Mouse (Mus musculus): ENCODE measurements around the gene Rps6ka1. TPM values are rescaled to one million over a fixed set of nuclear protein-coding genes. Genes with fewer than 3 reads are reported as not detected.

Rps6ka1 gene
- polyA plus RNA-seq, 1 experiment = 93.6 TPM

DNA sequence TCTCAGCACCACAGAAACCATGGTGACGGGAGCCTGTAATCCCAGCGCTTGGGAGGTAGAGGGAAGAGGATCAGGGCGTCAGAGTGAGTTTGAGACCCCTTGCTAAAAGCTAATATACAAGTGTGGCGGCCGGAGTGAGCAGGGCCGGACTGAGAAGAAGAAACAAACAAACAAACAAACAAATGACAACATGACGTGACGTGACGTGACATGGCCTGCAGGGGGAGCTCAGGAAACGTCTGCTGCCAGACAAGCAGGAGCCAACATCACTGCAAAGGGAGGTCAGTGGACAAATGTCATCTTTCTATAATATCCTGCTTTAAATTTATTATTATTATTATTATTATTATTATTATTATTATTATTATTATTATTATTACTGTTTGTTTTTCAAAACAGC is 51.0 kb downstream of the Rps6ka1 start:
- Histone ChIP-seq H3K27me3 (ENCODE audit: control insufficient read depth, insufficient read depth, low read length) (no peaks in the 10 kb centered on the region), H3K27ac (ENCODE audit: insufficient read depth, low read length) (no peak overlapping the region), H3K4me3 (replicated peaks; ENCODE audit: insufficient read depth, low read depth, low read length) (no peak overlapping the region), H3K4me1 (ENCODE audit: control insufficient read depth, insufficient read depth, low read length) (no peaks in the 10 kb centered on the region)
- DNase-seq = peak; percentile 40 to 54
- 32% methylated on average over 10 of the region's 10 CpGs for WGBS
- no peak for TF ChIP-seq POLR2A (IDR thresholded peaks at IDR 0.05; ENCODE audit: borderline replicate concordance, insufficient read depth, low read length)
- peak; percentile 85 for TF ChIP-seq CTCF (IDR thresholded peaks at IDR 0.05; ENCODE audit: borderline replicate concordance, insufficient read depth, low read depth, low read length)

DNA sequence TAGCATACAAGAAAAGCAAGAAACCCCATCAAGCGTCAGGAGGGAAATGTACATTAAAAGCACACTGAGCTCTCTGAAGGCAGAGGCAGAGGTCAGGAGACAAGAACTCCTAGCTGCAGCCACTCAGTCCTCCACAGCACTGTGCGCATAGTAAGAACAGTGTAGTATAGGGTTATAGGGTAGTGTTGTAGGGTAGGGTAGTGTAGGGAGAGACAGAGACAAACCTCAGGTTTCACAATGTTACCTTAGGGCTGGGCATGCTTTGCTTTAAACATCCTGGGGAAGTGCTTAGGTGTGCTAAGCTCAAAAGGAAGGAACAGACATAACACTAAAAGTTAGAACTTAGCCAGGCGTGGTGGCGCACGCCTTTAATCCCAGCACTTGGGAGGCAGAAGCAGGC is 52.4 kb downstream of the Rps6ka1 start:
- WGBS = 93% methylated on average over 5 of the region's 5 CpGs
- TF ChIP-seq CTCF (IDR thresholded peaks at IDR 0.05; ENCODE audit: borderline replicate concordance, insufficient read depth, low read depth, low read length) = no peak
- no peak for TF ChIP-seq POLR2A (IDR thresholded peaks at IDR 0.05; ENCODE audit: borderline replicate concordance, insufficient read depth, low read length)

GRCm38 (mm10) chr4:133832945-133833874 is 54.4 kb downstream of the Rps6ka1 start:
- Histone ChIP-seq H3K27me3 (ENCODE audit: control insufficient read depth, insufficient read depth, low read length) (no peaks in the 10 kb centered on the region), H3K4me3 (replicated peaks; ENCODE audit: insufficient read depth, low read depth, low read length) (no peak overlapping the region), H3K4me1 (ENCODE audit: control insufficient read depth, insufficient read depth, low read length) (no peaks in the 10 kb centered on the region), H3K27ac (ENCODE audit: insufficient read depth, low read length) (no peak overlapping the region)
- TF ChIP-seq CTCF (IDR thresholded peaks at IDR 0.05; ENCODE audit: borderline replicate concordance, insufficient read depth, low read depth, low read length) (no peak), POLR2A (IDR thresholded peaks at IDR 0.05; ENCODE audit: borderline replicate concordance, insufficient read depth, low read length) (no peak)
- DNase-seq = no peak
- WGBS = 62% methylated on average over 15 of the region's 15 CpGs

More for the DNA sequence above, 52.4 kb downstream of the Rps6ka1 start:
- H3K4me1 ChIP-seq (ENCODE audit: control insufficient read depth, insufficient read depth, low read length) = no peaks in the 10 kb centered on the region
- DNase-seq = no peak
- H3K4me3 ChIP-seq (replicated peaks; ENCODE audit: insufficient read depth, low read depth, low read length) = no peak overlapping the region
- no peaks in the 10 kb centered on the region for H3K27me3 ChIP-seq (ENCODE audit: control insufficient read depth, insufficient read depth, low read length)
- H3K27ac ChIP-seq (ENCODE audit: insufficient read depth, low read length) = no peak overlapping the region

- TF ChIP-seq POLR2A (IDR thresholded peaks at IDR 0.05; ENCODE audit: borderline replicate concordance, insufficient read depth, low read length) = no peak
- TF ChIP-seq CTCF (IDR thresholded peaks at IDR 0.05; ENCODE audit: borderline replicate concordance, insufficient read depth, low read depth, low read length) = no peak
- no peak overlapping the region for H3K27ac ChIP-seq (ENCODE audit: insufficient read depth, low read length)
- no peaks in the 10 kb centered on the region for H3K4me1 ChIP-seq (ENCODE audit: control insufficient read depth, insufficient read depth, low read length)
- H3K4me3 ChIP-seq (replicated peaks; ENCODE audit: insufficient read depth, low read depth, low read length) = no peak overlapping the region
- no peak for DNase-seq
- no peaks in the 10 kb centered on the region for H3K27me3 ChIP-seq (ENCODE audit: control insufficient read depth, insufficient read depth, low read length)
- WGBS = 95% methylated on average over 1 of the region's 1 CpGs
Observed at GRCm38 (mm10) chr4:133830453-133830852, 57.1 kb downstream of the Rps6ka1 start.

DNA sequence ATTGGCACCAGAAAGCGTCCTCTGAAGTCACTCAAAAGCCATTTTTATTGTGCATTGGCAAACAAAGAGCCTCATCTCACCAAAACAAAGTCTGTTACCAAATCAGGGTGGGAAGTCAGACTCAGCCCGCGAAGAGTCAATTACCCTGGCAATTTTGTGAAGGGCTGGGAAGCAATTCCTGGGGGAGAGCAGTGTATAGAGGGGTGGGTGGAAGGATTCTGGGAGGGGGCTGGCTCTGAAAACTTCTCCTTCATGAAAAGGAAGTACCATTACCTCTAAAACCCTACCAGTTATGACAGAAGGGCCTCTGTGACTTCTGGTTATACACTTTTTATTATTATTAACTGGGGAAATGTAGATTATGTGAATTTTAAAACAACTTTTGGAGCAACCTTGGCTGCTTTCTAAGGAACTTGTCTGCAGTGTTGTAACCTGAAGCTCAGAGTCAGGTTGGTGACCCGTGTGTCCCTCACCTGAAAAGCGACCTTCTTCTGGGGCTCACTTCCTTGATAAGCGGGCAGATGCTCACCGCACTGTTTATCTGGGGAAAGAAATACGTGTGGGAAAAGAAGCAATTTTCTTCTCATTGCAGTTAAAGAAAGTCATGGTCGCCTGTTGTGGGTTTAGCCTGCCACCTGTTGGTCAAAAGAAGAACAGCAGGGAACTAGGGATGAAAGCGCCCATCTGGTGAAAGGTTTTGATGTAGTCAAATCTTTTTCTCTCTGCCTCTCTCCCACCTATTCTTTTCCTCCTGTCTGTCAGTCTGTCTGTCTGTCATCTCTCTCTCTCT is 58.1 kb downstream of the Rps6ka1 start:
- WGBS = 7% methylated on average over 10 of the region's 10 CpGs
- Histone ChIP-seq H3K27ac (ENCODE audit: insufficient read depth, low read length) (no peak overlapping the region), H3K4me3 (replicated peaks; ENCODE audit: insufficient read depth, low read depth, low read length) (no peak overlapping the region), H3K4me1 (ENCODE audit: control insufficient read depth, insufficient read depth, low read length) (no peaks in the 10 kb centered on the region), H3K27me3 (ENCODE audit: control insufficient read depth, insufficient read depth, low read length) (no peaks in the 10 kb centered on the region)
- DNase-seq = peak; percentile 64 to 75
- peak; percentile 84 for TF ChIP-seq CTCF (IDR thresholded peaks at IDR 0.05; ENCODE audit: borderline replicate concordance, insufficient read depth, low read depth, low read length)
- no peak for TF ChIP-seq POLR2A (IDR thresholded peaks at IDR 0.05; ENCODE audit: borderline replicate concordance, insufficient read depth, low read length)

DNA sequence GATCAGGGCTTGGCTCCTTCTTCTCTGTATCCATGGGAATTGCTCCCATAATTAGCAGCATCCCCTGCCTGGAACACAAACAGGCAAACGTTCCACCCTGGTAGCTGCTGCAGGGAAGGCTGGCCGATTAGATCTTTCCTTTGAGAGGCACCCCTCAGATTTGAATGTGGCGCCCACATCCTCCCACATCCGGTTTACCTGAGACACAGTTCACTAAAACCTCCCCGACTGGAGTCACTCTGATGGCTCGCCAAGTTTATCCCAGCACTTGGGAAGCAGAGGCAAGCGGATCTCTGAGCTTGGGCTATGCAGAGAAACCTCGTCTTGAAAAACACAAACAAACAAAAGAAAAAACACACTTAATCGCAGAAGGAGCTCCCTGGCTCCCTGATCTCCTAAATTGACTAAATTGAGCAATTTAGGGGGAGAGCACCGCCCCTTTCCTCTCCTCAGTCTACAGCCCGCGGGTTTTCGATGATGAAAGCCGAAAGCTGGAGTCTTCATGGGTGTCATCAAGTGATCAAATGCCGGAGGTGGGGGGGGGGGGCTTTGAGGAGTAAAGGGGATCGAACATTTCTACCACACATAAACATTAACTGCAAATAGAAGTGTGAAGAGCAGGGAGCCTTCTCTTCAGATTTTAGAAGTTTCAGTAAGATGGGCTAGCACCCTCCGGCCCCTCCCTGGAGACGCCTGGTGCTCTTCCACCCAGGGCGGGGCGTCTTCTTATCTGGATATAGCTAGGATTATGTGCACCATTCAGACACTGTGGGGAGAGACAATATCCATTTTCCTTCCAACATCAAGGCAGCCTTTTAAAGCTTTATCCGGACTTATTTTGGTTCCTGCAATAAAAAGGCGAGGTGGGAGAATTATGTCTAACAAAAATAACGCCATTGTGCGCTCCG is 59.5 kb downstream of the Rps6ka1 start:
- 51% methylated on average over 25 of the region's 25 CpGs for WGBS
- Histone ChIP-seq H3K4me1 (ENCODE audit: control insufficient read depth, insufficient read depth, low read length) (no peaks in the 10 kb centered on the region), H3K4me3 (replicated peaks; ENCODE audit: insufficient read depth, low read depth, low read length) (no peak overlapping the region), H3K27me3 (ENCODE audit: control insufficient read depth, insufficient read depth, low read length) (no peaks in the 10 kb centered on the region), H3K27ac (ENCODE audit: insufficient read depth, low read length) (no peak overlapping the region)
- DNase-seq = no peak
- TF ChIP-seq CTCF (IDR thresholded peaks at IDR 0.05; ENCODE audit: borderline replicate concordance, insufficient read depth, low read depth, low read length) = no peak
- no peak for TF ChIP-seq POLR2A (IDR thresholded peaks at IDR 0.05; ENCODE audit: borderline replicate concordance, insufficient read depth, low read length)

GRCm38 (mm10) chr4:133827354-133827753 is 60.2 kb downstream of the Rps6ka1 start:
- H3K27me3 ChIP-seq (ENCODE audit: control insufficient read depth, insufficient read depth, low read length) = no peaks in the 10 kb centered on the region
- H3K4me1 ChIP-seq (ENCODE audit: control insufficient read depth, insufficient read depth, low read length) = no peaks in the 10 kb centered on the region
- no peak overlapping the region for H3K4me3 ChIP-seq (replicated peaks; ENCODE audit: insufficient read depth, low read depth, low read length)
- 87% methylated on average over 6 of the region's 6 CpGs for WGBS
- no peak overlapping the region for H3K27ac ChIP-seq (ENCODE audit: insufficient read depth, low read length)
- no peak for DNase-seq
- TF ChIP-seq POLR2A (IDR thresholded peaks at IDR 0.05; ENCODE audit: borderline replicate concordance, insufficient read depth, low read length) (no peak), CTCF (IDR thresholded peaks at IDR 0.05; ENCODE audit: borderline replicate concordance, insufficient read depth, low read depth, low read length) (no peak)

All from cerebellum, adult 2 months (tissue).